Mouse (Mus musculus): ENCODE data around the gene Ksr2.

DNA sequence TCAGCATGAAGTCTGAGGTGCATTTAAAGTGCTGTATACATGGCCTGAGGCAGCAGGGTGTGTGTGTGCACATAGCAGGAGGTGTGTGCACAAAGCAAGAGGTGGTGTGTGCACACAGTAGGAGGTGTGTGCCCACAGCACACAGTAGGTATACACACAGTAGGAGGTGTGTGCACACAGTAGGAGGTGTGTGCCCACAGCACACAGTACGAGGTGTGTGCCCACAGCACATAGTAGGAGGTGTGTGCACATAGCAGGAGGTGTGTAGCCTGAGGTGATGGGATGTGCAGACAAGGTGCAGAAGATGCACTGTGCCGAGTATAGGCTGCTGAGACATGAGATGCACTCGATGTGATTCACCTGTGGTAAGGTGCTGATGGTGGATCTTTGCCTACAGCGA, 140.7 kb downstream of the Ksr2 start:
- TF ChIP-seq CTCF (conservative IDR thresholded peaks at IDR 0.05; ENCODE audit: low read length) (no peak), NANOG (IDR thresholded peaks at IDR 0.05; ENCODE audit: borderline replicate concordance, low read length) (no peak), POU5F1 (IDR thresholded peaks at IDR 0.05; ENCODE audit: borderline replicate concordance, low read length) (no peak)
